Mouse (Mus musculus): ENCODE data around the gene Tspan5.

GRCm38 (mm10) chr3:138867149-138867848 lies 125.3 kb downstream of the Tspan5 start:
- TF ChIP-seq TAL1 (IDR thresholded peaks at IDR 0.05; ENCODE audit: low read length): no peak
- no peak for TF ChIP-seq GATA1 (IDR thresholded peaks at IDR 0.05; ENCODE audit: low read length)
